Mouse (Mus musculus) thymus, postnatal 36 days (tissue): ENCODE results near the gene Tlr6.

Experiments used
- DNase-seq, 2 experiments: peaks; one replicate each; pipeline ENCODE4 v3.0.0; 2022; ENCODE audit warnings: mixed read lengths in 2 of 2

Tlr6 gene

DNA sequence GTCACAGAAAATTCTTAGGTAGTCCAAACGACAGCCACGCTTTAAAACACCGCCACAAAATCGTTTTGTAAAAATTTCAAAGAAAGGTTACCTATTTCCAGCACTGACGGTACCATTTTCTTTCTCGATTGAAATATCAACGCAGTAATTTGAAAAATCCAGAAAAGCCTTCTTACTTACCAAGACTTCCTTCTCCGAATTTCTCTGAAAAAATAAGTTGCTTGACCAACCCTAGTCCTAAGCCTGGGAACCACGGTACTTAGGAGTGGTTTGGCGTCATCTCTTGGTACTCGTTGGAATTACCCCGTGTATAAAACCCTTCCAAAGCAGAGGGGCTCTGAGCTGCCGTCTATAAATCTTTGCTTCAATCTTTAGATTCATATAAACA, at the start of gene Tlr6:
TSS of gene Tlr6 (minus strand) at position 255 of the 388 bp plus-strand sequence.
- DNase-seq, result peak; percentile 50 to 57

DNA sequence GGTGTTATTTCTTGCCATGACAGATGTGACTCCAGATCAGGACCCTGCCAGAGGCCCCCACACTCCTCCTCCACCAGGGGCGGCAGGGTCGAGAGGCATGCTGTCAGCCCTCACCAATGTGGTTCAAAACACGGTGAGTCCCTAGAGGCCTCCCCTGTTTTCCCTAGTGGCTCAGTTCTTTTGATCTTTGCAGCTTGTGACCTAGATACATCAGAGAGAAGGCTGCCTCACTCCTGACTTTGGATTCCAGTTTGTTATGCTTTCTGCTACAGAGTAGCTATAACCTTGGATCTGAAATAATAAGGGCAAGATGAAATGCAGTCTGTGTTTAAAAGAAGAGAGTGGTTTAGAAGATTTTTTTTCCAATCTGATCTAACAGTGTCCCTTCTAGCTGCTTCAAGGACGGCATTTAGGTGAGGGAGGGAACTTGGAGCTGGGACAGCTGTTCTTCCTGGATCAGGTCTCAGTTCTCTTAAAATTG, 46.2 kb upstream of the Tlr6 start:
- peak; percentile 22 to 58 for DNase-seq

DNA sequence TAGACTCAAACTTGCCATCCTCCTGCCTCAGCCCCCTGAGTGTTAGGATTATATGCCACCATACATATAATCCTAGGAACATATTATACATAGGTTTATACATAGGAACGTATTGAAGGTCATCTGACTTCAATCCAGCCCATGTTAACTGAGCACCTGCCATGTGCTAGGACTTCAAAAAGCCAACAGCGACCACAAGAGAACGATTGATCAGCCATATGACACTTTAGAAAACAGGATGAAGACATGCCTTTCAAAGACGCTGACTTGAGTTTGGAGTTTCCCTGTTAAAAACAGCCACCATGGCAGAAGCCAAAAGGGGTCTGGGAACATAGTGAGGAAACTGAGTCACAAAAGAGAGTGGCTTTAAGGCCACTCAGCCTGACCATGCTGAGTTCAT, 45.4 kb upstream of the Tlr6 start:
- DNase-seq, result no peak

DNA sequence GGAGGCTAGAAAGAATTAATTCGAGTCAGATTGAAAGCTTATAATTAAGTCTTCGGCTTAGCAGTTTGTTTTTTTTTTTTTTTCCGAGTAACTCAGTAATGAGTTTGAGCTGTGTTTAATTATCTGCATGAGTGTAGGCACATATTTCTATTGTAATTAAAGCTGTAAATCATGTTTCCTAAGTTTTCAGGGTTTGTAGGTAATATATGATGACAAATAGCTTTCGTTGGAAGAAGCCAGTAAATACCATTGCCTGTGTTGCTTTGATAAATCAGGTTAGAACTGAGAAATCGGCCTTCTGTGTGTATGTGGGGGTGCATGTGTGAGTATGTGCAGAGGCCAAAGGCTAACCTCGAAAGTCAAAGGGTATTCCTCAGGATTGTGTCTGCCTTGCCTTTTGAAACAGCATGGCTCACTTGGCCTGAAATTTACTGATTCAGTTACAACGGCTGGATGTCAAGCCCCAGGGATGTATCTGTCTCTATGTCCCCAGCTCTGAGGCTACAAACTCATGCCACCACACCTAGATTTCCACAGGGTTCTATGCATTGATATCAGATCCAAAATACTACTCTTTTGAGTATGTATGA, 44.1 kb upstream of the Tlr6 start:
- no peak for DNase-seq

DNA sequence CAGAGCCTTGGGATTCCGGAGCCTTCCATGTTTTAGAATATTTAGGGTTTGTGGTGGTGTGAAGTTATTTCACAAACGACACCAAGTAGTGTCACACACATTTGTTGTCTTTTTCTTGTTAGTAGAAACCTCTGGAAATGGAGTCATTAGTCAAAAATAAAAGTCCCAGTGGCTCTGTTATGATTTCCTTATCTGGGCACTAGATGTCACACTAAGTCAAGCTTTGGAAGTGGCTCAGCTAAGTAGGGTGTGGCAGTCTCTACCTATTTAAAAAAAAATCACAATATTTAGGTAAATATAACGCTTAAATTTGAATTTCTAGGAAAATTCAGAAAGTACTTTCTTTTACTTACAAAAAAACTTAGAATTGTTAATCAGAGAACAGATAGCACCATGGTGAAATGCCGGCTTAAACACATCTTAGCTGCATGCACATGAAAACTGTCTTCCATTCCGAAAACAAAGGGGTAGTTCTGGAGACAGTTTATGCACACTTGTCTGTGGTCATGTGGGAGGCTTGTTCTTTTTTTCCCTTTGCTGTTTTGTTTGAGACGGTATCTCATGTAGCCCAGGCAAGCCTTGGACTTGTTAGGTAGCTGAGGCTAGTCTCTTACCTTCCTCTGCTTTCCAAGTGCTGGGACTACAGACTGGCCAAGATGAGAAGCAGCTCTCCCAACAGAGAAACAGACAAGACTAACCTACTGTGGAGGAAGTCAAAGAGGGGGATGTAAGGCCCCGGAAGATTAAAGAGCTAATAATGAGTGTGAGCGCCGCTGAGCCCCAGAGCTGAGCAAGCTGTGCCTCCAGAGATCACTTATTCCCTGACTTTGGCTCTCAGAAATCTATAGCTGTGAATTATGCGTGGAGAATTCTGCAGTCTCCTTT, 43.3 kb upstream of the Tlr6 start:
- DNase-seq, result no peak

DNA sequence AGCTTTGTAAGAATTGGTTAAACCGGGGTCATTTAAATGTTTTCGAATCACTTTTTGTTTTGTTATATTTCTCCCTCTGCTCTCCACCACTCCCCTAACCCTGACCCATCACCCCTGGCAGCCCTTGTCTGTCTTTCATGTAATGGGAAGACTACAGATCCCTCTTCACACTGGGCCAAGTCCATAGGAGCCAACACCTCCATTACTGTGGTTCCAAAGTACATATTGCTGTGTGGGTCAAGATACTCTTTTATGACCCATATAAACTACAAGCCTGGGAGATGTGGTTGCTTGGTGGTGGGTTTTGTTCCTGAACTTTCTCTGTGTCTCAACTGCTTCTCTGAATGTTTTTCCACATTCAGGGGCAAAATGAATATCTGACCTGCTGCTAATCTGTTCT, 35.5 kb upstream of the Tlr6 start:
- no peak for DNase-seq

DNA sequence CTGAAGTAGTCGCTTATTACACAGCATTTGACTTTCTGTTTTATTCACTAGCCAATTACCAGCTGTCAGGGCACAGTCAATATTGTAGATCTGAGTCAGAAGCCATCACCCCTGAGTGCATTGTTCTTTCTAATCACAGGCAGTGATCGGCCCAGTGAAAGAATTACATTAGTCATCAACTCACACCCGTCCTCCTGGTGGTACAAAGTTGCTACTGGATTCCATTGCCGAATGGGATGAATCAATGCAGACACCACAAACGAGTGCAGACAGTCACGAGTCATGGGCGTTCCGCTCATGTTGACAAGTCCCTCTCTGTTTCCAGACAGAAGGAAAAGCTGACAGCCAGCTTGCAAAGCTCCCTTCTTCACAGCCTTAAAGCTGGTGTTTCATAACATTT, 32.6 kb upstream of the Tlr6 start:
- DNase-seq, result no peak

DNA sequence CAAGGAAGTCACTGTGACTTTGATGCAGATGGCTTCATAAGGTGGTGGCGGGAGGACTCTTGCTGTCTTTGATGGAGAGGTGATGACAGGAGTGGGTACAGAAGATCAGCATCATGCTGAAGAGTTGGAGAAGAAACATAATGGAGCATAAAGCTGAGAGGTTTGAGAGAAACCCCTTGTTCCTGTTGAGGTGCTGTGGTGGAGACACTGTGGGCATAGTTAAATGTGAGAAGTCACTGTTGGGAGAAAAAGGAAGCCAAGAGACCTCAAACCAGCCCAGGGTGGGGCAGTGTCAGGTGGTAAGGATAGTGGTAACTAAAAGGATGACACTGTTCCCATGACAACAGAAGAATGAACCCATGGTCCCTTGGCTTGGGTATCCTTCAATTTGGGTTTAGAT, 30.0 kb upstream of the Tlr6 start:
- DNase-seq, result no peak

DNA sequence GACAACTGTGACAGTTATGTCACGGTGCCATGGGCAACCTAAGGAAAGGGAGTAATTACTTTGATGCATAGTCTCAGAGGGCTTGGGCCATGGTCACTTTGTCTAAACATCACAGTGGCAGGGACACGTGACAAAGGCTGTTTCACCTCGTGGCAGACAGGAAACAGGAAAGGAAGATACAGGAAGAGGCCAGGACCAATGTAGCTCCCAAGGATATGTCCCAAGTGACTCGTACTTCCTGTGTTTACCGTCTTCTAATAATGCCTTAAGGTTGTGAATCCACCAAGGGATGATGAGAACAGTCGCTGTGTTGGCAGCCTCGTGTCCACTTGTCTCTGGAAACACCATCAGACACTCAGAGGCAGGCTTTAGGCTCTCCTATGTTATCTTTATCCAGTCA, 26.1 kb upstream of the Tlr6 start:
- DNase-seq, result no peak

DNA sequence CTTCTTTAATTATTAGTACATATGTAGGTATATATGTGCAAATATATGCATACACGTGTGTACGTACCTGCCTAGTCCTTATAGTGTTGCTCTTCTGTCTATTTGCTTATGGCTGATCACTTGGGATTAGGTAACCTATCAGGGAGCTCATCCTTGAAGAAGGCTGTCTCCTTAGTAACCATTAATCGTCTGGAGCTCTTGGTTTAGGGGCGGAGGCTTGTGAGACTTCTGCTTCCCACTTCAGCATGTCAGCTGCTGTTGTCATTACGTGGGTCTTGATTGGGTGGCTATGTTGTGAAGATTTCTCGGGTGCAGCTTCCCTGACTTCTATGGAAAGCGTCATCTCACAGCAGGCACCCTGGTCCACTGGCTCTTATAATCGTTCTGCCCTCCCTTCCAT, 17.2 kb upstream of the Tlr6 start:
- DNase-seq, result no peak

DNA sequence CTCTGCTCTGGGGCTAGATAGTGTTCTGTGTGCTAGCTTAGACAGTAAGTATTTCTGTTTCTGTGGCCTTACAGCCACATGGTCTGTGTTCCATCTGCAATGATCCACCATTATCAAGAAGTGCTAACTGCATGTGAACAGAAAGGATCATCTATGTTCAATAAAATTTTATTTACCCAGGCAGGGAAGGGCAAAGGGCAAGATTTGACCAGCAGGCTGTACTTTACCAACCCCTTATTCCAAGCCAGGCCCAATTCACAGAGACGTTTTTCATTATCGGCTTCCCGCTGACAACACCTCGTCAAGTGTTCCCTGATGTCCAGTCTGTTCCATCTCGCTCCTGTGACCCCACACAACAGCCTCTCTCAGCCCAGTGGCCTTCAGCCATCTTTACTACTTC, 15.2 kb upstream of the Tlr6 start:
- no peak for DNase-seq

DNA sequence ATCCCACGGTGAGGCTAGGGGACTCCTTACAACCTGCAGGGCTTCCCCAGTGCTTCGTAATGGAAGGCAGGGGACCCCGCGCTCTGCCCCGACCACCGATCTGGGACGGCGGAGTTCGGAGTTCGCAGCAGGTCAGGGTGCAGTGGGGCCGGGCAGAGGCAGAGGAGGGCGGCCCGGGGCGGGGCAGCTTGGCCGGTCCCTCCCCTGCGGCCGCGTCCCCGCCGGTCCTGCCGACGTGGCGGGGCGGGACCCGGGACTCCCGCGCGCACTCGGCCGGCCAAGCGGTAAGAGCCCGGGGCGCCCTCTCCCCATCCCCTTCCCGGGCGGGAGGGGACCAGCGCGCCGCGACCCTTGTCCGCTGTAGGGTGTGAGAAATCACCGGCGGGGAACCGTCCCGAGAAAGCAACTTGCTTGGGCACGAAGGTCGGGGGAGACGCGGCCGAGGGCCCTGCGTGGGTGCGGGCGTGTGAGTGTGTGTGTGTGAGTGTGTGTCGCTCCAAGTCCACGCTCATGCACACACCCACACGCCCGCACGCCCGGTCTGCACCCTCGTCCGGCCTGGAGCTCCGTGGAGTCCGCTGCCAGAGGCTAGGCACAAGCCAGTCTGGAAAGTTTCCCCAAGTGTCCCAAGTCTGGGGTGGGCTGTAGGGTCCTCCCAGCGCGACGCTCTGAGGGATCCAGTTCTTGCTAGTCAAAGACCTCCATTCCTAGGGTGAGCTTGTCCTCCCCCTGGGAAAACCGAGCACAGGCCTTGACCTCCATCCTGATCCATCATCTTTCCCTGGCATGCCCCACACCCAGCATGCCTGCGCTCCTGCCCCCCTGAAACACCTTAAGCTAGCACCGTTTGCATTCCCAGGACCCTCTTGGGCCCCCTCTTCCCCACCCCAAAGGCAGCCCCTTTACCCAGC, 10.2 kb upstream of the Tlr6 start, which contains the start of gene Fam114a1:
TSS of gene Fam114a1 (plus strand) at position 211 of the 911 bp plus-strand sequence.
- DNase-seq, result peak; percentile 29 to 35

DNA sequence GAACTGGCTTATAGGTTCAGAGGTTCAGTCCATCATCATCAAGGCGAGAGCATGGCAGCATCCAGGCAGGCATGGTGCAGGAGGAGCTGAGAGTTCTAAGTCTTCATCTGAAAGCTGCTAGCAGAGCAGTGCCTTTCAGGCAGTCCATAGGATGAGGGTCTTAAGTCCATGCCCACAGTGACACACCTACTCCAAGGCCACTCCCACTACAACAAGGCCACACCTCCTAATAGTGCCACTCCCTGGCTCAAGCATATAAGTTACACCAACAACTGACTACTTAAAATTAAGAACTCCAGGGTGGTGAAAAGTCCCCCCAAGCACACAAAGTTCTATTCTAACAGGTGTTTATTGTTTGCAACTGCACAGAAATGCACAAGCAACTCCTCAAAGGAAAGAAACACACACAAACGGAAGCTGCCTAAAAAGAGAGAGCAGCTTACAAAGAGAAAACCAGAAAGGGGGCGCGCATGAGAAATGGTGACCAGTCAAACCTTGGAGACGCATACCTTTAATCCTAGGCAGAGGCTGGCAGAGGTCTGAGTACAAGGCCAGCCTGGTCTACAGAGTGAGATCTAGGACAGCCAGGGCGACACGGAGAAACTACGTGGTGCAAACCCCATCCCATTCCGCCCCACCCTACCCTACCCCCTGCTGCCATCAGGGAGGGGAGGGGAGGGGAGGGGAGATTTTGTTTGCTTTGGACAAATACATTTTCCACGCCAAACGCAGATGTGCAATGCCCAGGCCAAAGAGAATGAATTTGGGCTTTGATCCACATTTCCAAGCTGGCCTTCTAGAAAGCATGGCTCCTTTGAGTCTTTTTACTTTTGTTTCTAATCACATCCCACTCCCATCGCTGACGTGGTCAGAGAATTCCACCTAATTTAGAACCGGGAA, 9.3 kb upstream of the Tlr6 start:
- DNase-seq, result peak; percentile 17 to 18

DNA sequence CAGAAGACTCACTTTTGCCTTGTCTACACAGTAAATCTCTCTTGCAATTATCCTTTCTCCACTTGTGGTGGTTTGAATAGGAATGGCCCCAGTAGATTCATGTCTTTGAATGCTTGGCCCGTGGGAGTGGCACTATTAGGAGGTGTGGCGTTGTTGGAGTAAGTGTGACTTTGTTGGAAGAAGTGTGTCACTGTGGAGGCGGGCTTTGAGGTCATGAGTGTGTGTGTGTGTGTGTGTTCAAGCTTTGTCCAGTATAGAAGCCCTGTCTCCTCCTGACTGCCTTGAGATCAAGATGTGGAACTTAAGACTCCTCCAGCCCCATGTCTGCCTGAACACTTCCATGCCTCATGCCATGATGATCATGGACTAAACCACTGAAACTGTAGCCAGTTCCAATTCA, 3.8 kb upstream of the Tlr6 start:
- DNase-seq, result no peak

DNA sequence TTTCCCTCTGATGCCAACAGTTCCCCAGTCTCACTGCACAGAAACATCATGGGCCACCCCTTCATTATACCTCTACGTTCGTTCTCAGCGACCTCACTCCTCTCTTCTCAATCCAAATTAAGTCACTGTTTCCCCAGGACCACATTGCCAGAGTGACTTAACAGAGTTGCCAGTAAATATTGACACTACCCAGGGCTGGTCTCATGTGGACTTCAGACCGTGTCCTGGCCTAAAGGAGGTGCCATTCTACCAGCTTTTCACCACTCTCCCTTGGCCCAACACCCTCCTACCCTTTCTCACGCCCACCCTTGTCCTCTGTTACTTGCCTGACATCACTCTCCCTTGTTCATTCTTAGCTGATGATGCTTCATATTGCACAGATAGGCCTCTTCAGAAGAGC, 3.4 kb upstream of the Tlr6 start:
- no peak for DNase-seq

DNA sequence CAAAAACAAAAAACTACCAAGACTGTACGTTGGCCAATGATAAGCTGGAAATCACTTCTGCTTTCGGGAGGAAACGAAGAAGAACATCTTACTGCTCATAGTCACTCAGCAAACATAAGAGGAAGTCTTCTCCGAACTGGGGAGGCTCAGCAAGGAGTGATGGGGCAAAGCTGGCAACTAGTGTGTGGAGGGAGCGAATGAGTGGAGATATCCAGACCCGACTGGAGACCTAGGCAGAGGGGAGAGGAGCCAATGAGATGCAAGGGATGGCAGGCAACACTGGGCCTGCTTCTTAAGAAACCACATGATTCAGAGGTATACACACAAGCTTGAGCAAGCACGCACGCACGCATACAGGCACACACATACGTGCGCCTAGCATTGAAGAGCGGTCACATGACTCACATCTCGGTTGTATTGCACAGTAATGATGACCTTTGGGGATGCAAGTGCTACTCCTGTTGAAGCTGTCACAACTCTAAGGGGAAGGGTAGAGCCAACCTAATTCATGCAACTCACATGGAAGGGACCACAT, 1.0 kb upstream of the Tlr6 start:
- DNase-seq, result no peak

DNA sequence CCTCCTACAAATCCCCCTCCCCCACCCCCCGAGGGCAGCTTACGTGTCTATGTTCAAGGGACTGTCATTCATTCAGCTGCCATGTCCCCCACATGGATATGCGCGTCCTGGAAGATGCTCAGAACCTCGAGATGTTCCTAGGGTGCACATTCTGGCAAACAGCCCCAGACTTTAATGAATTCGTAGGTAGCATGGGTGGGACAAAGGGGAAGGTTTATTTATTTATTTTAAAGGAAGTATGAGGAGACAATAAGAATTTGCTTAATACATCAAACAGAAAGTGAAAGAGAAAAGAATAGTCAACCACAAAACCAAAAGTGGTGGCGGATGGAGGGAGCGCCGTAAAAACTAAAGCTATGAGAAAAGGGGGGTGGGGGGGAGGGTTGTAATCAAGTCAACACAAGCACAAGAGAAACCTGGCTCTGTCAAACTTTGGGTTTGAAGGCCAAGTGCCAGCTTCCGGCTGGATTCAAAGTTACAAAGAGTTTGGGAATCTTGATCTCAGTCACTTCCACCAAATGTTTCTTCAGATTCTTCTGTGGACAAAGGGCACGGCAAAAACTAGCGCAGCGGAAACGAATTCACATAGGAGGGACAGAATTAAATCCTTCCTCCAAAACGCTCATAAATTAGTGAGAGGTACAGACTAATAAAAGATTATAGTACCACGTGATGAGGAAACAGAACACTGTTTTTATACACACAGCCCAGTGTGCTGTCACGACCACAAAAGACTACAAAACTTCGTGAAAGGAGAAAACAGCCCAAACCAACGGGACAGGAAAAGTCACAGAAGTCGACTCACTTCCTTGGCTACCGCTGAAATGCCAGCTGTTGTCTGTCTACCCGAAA, 680 bp downstream of the Tlr6 start:
- peak; percentile 10 to 25 for DNase-seq

DNA sequence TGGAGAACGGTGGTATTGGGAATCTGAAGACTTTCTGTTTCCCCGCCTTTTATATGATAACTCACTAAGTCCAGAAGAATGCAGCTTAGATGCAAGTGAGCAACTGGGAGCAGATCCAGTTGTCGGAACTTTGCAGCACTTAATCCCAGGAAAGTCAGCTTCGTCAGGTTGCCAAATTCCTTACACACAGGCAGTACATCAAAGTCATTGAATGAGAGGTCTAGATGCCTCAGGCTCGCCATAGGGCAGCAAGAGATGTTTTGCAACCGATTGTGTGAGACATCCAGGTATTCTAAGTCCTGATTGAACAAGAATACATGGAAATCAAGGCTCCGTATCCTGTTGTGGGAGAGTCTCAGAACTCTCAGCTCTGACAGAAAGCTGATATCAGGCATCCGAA, 5.0 kb downstream of the Tlr6 start:
- DNase-seq, result no peak

DNA sequence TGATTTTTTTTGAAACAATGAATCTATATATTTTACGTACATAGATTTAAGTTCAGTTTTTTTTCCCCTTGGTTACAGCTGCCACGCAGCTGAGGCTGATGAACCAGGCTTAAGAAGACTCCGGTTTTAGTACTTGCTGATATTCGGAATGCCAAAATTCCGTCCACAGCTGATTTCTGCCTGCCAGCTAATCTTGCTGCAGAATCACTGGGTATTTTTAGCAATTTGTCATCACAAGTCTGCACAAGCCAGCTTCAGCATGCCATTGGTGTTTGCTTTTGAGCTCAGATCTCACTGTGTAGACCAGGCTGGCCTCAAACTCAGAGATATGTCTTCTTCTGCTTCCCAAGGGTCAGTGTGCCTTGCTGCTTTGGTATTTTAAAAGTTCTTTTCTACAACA, 8.4 kb downstream of the Tlr6 start:
- DNase-seq, result no peak

DNA sequence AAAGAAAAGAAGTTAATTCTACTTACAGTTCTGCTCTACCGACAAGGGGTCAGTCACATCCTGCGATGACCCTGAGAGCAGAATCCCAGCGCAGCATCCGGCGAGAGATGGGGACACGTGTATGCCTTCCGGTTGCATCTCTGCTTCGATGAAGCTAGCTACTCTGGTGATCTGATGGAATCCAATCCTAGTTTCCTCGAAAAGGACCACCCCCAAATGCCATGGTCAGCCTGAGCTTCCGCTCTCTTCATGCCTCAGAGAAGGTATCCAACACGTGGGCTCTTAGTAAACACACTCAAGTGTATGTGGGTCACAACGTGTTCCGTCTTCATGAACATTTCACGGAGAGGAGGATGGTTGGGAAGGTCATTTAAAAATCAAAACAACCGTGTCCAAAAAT, 27.1 kb downstream of the Tlr6 start:
- DNase-seq, result no peak

DNA sequence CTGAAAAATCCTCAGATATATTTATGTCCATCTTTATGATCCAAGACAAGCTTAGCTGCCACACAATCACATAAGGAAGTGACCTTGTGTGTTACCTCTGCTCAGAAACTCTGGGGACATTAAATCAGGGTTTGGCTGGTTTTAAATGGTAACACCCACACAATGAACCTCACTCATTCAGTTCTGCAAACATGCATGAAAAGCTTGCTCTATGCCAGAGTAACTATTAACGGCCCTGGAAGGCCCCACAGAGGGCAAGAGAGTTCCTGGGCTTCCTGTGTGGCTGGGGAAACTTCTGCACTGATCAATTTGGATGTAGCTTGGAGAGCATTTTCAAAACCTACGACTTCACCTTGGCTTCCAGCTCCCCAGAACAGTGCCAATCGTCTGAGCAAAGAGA, 27.7 kb downstream of the Tlr6 start:
- no peak for DNase-seq
